In genomic region chr14:27371669-27372076, GRCm38 (mm10) we compare ENCODE assay signal across 12 mouse cellular contexts. TPM values are rescaled to one million over a fixed set of nuclear protein-coding genes. Genes with fewer than 3 reads are reported as not detected.
DNase-seq lines count a peak whose midpoint lies in the region; ATAC-seq and TF ChIP-seq lines count a peak whose summit lies in the region.
"Had no signal": no experiment of that assay in that cellular context is flagged by ENCODE, and none has a peak within 500 bp of the region (broad histone marks: within the 10 kb centered on the region; RNA-seq: fewer than 3 reads in every experiment).

No protein-coding gene starts in this region.

- H3K36me3 ChIP-seq in embryonic facial prominence, embryonic 14.5 days (ENCODE audit: control insufficient read depth, insufficient read depth, low read length): no peaks in the 10 kb centered on the region
- no peaks in the 10 kb centered on the region for H3K36me3 ChIP-seq in stomach, postnatal 0 days (ENCODE audit: control insufficient read depth, insufficient read depth, low read length)
- H3K36me3 ChIP-seq: embryonic facial prominence, embryonic 12.5 days had no signal

- 43% methylated on average over 8 of the region's 8 CpGs for WGBS in embryonic facial prominence, embryonic 14.5 days
- 53% methylated on average over 8 of the region's 8 CpGs for WGBS in stomach, postnatal 0 days

- intact Hi-C loops in left cerebral cortex, adult 2 months (cut with DNase I): no loop called here

- H3K4me3 ChIP-seq in layer of hippocampus, adult 2 months: no peak overlapping the region
- no peak overlapping the region for H3K4me3 ChIP-seq in embryonic facial prominence, embryonic 14.5 days (ENCODE audit: low read depth, low read length)
- no peak overlapping the region for H3K4me3 ChIP-seq in stomach, postnatal 0 days (ENCODE audit: low read depth, low read length)
- no peak overlapping the region for H3K4me3 ChIP-seq in left cerebral cortex, adult 2 months
- H3K4me3 ChIP-seq: embryonic facial prominence, embryonic 12.5 days had no signal

- peak overlapping the region; percentile 53; the same call in 1 of the 2 replicates for H3K27ac ChIP-seq in layer of hippocampus, adult 2 months
- H3K27ac ChIP-seq in embryonic facial prominence, embryonic 14.5 days (replicated peaks; ENCODE audit: low read depth, low read length): no peak overlapping the region; the same call in 1 of the 2 replicates
- peak overlapping the region; percentile 77 for H3K27ac ChIP-seq in stomach, postnatal 0 days (replicated peaks)
- H3K27ac ChIP-seq in left cerebral cortex, adult 2 months: no peak overlapping the region
- H3K27ac ChIP-seq: embryonic facial prominence, embryonic 12.5 days had no signal

- no peak for ATAC-seq in embryonic facial prominence, embryonic 14.5 days (ENCODE audit: low read depth)
- 0 out of 2 replicates have a peak, but pooled peaks have one; percentile 15 for ATAC-seq in stomach, postnatal 0 days (ENCODE audit: low FRiP score, low TSS enrichment)
- ATAC-seq: activated CD4-positive, CD25-positive, alpha-beta regulatory T cell, adult 4 months; forebrain, embryonic 14.5 days had no signal

- H3K27me3 ChIP-seq in embryonic facial prominence, embryonic 14.5 days (replicated peaks; ENCODE audit: control insufficient read depth, insufficient read depth, low read length): no peaks in the 10 kb centered on the region
- no peaks in the 10 kb centered on the region for H3K27me3 ChIP-seq in stomach, postnatal 0 days (ENCODE audit: control insufficient read depth, insufficient read depth, low read length)
- H3K27me3 ChIP-seq: embryonic facial prominence, embryonic 12.5 days had no signal

- H3K9ac ChIP-seq in embryonic facial prominence, embryonic 14.5 days (ENCODE audit: low read depth, low read length): no peak overlapping the region
- no peak overlapping the region for H3K9ac ChIP-seq in stomach, postnatal 0 days (ENCODE audit: low read length)
- H3K9ac ChIP-seq: embryonic facial prominence, embryonic 12.5 days had no signal

- peaks cover 12% of the 10 kb centered on the region for H3K4me1 ChIP-seq in embryonic facial prominence, embryonic 14.5 days (ENCODE audit: control insufficient read depth, insufficient read depth, low read length)
- H3K4me1 ChIP-seq in stomach, postnatal 0 days (replicated peaks; ENCODE audit: control insufficient read depth, insufficient read depth): no peaks in the 10 kb centered on the region

- no peak for TF ChIP-seq EP300 in stomach, postnatal 0 days (optimal IDR thresholded peaks at IDR 0.05)

- no peak overlapping the region for H3K4me2 ChIP-seq in embryonic facial prominence, embryonic 14.5 days (ENCODE audit: low read depth, low read length)
- H3K4me2 ChIP-seq in stomach, postnatal 0 days (replicated peaks; ENCODE audit: low read depth): no peak overlapping the region
- H3K4me2 ChIP-seq: embryonic facial prominence, embryonic 12.5 days had no signal

- no peaks in the 10 kb centered on the region for H3K9me3 ChIP-seq in embryonic facial prominence, embryonic 14.5 days (ENCODE audit: control insufficient read depth, low read length)
- H3K9me3 ChIP-seq in stomach, postnatal 0 days (ENCODE audit: control insufficient read depth, low read length): no peaks in the 10 kb centered on the region
- H3K9me3 ChIP-seq: embryonic facial prominence, embryonic 12.5 days had no signal

- DNase-seq in gastrocnemius, adult 18-20 months (ENCODE audit: low spot score): peak; percentile 51
- DNase-seq in gastrocnemius, postnatal 4 days (ENCODE audit: low spot score in 2 of 2): no peak
- peak in 1 of 2 experiments; percentile 21 for DNase-seq in layer of hippocampus, adult 2 months (ENCODE audit: low spot score in 2 of 2)
- DNase-seq in layer of hippocampus, adult 11-12 months (ENCODE audit: low spot score): no peak
- DNase-seq in embryonic facial prominence, embryonic 14.5 days (ENCODE audit: low spot score): peak; percentile 30
- DNase-seq in stomach, postnatal 0 days (ENCODE audit: low spot score): no peak
- DNase-seq in embryo, embryonic 9.5 days (ENCODE audit: extremely low spot score): no peak
- no peak for DNase-seq in left cerebral cortex, adult 2 months (ENCODE audit: extremely low spot score in 1 of 2, low spot score in 2 of 2)
- DNase-seq: kidney, adult 11 months had no signal

- no peak for TF ChIP-seq CTCF in layer of hippocampus, adult 2 months (conservative IDR thresholded peaks at IDR 0.05)
- no peak for TF ChIP-seq CTCF in stomach, postnatal 0 days (IDR thresholded peaks at IDR 0.05; ENCODE audit: low read depth)
- no peak for TF ChIP-seq CTCF in left cerebral cortex, adult 2 months (IDR thresholded peaks at IDR 0.05)

RNA-seq across cellular contexts. Expression of gene Fam208a, which starts 57.0 kb away (rescaled TPM):
- total RNA-seq in gastrocnemius, adult 18-20 months (2021): 1 to 10 TPM; 3.6 to 4.8 TPM
- total RNA-seq in gastrocnemius, postnatal 4 days (2021): 10 to 100 TPM; 17.6 to 20.0 TPM
- 10 to 100 TPM; 33.5 to 34.8 TPM for total RNA-seq in layer of hippocampus, adult 2 months (2021)
- 8.7 and 9.3 TPM in 2 replicates for polyA plus RNA-seq in embryonic facial prominence, embryonic 14.5 days (2014; fragmentation: Nextera tagmentation; extraction: Ambion mirVana)
- polyA plus RNA-seq in stomach, postnatal 0 days (2015; fragmentation: Nextera tagmentation; extraction: Ambion mirVana): 5.7 and 6.0 TPM in 2 replicates
- 10 to 100 TPM; 27.6 to 31.8 TPM for total RNA-seq in left cerebral cortex, adult 2 months (2021)

Comparison
In these comparisons a context has a peak if more than half of its experiments do, and no peak if none do; other contexts are left out.
1. DNase-seq: peak in gastrocnemius, adult 18-20 months (single experiment) and embryonic facial prominence, embryonic 14.5 days (single experiment); none in gastrocnemius, postnatal 4 days (0 of 2), layer of hippocampus, adult 11-12 months (single experiment), stomach, postnatal 0 days (single experiment), embryo, embryonic 9.5 days (single experiment) and left cerebral cortex, adult 2 months (0 of 2).
2. H3K27ac ChIP-seq: peak in layer of hippocampus, adult 2 months (single experiment) and stomach, postnatal 0 days (single experiment); none in embryonic facial prominence, embryonic 14.5 days (single experiment) and left cerebral cortex, adult 2 months (single experiment).